Mouse (Mus musculus) layer of hippocampus, adult 9-11 months (tissue): ENCODE data around the gene Arid5a.

Experiments used
- DNase-seq: peaks from one replicate; pipeline ENCODE4 v3.0.0; 2022

The Arid5a gene

DNA sequence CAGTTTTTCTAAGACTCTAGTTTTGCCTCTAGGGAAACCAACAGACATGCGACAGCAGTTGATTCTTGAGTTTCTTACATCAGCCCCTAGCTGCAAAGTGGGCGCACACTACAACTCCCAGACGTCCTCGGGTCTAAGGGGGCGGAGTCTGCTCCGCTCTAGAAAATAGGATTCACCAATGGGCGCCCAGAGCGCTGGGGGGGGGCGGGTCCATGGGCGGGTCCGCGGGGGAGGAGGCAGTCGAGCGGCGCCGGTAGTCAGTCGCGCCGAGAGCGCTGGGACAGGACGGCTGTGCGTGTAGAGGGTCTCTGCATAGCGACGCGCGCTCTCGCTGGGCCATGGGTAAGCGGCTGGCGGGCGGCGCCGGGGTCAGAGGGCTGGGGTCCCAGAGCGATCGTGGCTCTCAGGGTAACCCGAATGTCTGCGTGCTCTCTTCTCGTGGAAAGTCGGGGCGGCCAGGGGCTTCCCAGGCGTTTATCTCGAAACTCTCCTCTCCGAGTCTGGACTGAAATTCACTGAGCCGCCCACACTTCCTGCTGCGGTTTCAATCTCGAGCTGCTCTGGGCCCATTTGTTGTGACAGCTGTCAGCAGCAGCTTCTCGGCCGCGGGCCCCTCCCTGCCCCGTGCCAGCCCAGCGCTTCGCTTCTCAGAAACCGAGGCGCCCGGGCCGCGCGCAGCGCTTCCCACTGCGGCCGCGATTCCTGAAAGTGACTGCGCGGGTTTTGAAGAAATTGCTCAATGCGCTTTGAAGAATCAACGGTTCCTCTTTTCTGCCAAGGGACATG, at the start of gene Arid5a:
Arid5a (plus strand) TSS at position 239 of the 786 bp plus-strand sequence.
- peak; percentile 93 for DNase-seq

GRCm38 (mm10) chr1:36258631-36259030, 48.9 kb upstream of the Arid5a start:
- no peak for DNase-seq

GRCm38 (mm10) chr1:36259281-36259680, 48.3 kb upstream of the Arid5a start:
- DNase-seq = no peak

GRCm38 (mm10) chr1:36260418-36260817, 47.1 kb upstream of the Arid5a start:
- DNase-seq = no peak

- DNase-seq = peak; percentile 83
Observed at GRCm38 (mm10) chr1:36261708-36262504, 45.6 kb upstream of the Arid5a start.

DNA sequence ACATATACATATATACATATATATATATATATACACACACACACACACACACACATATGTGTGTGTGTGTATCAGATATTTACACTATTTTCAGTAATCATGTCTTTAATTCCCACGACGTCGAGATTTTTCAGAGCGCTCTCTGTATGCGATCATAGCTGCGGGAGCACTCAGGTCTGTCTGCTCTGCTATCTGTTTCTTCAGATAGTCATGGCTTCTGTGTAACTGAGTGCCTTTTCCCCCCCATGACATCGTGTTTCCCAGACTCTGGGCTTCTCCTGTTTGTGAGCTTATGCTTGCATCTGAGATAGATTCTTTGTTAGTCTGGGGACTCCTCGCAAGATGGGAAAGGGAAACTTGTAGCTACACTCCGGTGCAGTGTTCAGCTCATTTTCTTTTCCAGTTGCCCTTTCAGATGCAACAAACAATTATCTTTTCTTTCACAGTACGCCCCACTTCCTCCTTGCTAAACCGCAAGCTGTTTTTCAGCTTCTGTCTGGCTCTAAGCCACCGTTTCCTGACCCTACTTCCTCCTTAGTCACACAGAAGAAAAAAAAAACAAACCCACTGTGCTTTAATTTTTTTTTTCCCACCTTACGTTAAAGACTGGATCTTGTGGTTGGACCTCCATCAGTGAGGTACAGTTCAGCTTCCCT, 43.6 kb upstream of the Arid5a start:
- DNase-seq = peak; percentile 68

DNA sequence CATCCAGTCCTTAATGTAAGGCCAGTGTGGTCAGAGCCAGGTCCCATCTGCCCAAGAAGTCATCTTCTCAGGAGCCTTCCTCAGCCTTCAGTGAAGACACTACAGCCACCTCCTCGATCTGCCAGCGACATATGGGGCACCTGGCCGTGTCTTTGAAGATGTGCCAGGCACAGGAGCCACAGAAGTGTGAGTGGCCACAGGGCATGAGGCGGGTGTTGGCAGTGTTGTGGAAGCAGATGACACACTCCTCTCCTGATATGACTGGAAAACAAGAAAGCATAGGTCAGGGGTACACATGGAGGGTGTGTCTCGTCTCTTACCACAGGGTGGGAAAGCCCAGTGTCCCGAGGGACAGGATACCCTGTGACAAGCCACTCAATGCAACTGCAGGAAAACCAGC, 41.2 kb upstream of the Arid5a start:
- no peak for DNase-seq

- no peak for DNase-seq
Observed at GRCm38 (mm10) chr1:36267595-36267994, 39.9 kb upstream of the Arid5a start.

DNA sequence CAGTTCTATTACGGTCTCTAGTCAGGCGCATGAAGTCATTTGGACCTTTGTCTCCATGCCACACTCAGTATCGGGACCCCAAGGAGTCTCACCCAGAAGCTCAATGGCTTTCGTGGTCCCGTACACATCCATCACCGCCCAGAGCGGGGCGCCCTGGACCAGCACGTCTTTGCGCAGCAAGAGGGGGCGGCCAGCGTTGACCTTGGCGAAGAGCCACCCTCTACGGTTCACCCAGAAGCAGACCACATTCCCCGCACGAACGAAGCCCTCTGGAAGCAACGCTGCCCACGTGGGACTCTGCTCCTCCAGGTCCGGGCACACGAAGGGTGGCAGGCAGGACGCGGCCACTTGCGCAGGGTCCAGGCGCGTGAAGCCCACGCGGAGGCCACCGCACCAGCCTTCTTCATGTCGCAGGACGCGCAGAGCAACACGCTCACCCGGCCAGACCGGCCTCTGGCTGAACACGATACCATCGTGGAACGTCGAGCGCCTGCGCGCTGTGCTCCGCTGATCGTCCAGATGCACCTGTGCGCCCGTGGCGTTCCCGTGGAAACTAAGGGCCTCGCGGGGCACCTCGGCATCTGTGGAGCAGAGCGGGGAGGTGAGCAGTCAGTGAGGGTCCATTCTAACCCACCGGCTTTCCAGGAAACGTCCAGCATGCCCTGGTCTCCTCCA, 38.3 kb upstream of the Arid5a start:
- DNase-seq = no peak

- peak; percentile 43 for DNase-seq
Observed at GRCm38 (mm10) chr1:36270666-36271065, 36.9 kb upstream of the Arid5a start.

- DNase-seq = no peak
Observed at GRCm38 (mm10) chr1:36271516-36272230, 35.9 kb upstream of the Arid5a start.

DNA sequence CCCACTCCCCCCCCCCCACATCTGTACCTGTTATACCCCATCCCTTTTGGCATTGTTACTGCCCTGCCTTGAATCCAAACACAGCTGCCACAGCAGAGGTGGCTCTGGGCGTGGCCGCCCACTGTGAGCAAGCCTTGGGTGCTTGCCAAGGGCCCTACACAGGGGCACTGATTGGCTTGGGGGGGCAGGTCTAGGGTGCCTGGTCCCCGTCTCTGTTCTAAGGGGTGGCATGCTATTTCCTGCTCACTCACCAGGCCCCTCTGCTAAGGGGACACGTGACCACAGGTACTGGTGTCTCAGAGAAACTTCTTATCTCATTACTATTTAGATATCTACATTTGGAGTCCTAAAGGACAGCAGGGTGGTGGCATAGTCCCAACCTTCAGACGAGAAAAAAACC, 35.0 kb upstream of the Arid5a start:
- no peak for DNase-seq

DNA sequence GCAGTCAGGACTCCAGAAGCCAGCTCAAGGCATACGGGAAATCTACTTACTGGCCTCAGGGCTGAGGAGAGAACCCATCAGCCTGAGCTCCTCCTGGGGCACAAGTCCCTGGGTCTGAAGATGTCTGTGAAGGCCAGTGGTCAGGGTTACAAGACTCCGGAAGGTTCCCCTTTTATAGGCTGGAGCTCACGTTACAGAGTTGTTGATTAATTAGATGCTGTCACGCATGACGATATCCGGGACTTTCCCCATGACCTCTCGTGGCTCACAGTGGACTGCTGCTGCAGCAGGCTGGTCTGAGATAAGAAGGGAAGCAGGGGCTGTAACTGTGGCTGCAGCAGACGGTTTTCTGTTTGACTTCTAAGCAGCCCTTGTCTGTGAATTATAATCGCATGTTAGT, 34.2 kb upstream of the Arid5a start:
- DNase-seq = peak; percentile 37

DNA sequence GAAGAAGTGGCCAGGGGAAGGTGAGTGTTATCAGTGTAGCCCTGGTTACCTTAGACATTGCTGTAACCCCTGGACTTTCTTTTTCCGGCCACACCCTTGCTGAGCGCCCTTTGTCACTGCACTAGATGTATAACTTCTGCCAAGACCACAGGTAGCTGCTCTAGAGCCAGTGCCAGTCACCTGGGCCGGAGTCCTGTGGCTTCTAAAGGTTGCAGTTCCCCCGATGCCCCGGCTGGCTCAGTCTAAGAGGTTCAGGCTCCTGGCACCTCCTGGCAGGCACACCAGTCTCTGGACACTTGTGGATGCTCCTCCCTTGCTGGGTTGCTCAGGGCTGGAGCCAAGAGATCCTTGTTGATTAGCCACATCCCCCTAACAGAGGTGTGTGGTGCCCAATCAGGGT, 33.1 kb upstream of the Arid5a start, which contains the start of gene Neurl3:
Neurl3 (minus strand) TSS at position 225 of the 400 bp plus-strand sequence.
- no peak for DNase-seq

GRCm38 (mm10) chr1:36275635-36276389, 31.7 kb upstream of the Arid5a start:
- no peak for DNase-seq

DNA sequence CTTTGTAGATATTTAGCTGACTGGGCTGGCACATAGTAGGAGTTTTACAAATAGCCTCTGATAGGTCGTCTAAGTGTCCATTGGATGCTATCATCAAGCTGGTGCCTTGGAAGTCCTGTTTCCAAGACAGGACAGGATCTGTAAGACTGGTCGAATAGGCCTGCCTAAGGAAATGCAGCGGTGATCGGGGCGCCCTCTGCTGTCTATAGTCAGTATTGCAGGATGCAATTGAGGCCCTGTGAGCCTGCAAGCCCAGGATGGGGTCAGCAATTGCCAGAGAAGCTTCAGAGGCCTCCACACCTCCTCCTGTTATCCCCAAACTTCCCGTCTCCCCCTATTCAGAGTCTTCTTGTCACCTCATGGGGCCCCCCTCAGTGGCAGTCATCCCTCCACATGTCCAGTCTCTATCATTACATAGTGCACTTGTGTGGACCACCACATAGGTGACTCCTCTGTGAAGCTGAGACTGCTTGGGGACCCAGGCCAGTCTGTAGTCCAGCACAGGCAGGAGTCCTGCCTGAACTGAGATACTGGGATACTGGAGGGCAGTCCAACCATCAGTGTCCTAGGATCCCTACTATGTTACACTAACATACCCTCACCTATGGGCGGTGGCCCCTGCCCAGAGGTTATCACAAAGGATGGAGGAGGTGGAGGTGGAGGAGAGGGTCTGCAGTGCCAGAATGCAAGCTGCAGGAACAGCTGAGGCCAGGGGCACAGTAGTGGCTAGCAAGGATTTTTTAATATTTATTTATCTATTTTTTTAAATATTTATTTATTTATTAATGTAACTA, 30.1 kb upstream of the Arid5a start:
- peak; percentile 48 for DNase-seq

DNA sequence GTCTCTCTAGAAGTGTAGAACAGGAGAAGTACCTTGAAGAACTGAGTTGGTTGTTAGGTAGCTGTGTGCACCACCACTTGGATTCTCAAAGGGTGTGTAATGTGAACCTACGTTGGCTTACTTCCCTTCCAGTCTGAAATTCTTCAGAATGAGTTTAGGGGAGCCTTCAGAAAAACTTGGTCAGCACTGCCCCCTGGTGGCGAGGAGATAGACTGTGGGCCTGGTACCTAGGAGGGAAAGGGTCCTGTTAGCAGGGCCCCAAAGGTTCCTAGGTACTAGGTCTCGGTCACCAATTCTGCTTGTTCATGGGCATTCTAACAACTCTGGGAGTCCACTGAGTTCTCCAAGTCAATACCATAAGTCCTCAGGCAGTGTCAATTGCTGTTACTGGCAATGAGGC, 28.3 kb upstream of the Arid5a start:
- DNase-seq = no peak

GRCm38 (mm10) chr1:36280938-36281337, 26.6 kb upstream of the Arid5a start:
- no peak for DNase-seq

DNA sequence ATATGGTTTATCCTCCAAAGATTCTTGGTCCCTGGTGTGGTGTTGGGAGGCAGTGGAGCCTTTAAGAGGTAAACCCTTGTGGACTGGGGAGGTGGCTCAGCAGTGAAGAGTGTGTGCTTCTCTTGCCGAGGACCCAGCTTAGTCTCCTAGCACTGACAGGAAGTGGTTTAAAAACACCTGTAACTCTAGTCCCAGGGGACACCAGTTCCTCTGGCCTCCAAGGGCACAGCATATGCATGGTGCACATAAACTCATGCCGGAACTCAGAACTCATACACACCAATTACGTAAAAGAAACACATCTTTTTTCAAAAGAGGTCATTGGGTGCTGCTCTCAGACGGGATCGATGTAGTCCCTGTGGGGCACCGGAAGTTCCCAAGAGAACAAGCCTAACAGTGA, 25.7 kb upstream of the Arid5a start:
- no peak for DNase-seq

- no peak for DNase-seq
Observed at GRCm38 (mm10) chr1:36293470-36293869, 14.1 kb upstream of the Arid5a start.

DNA sequence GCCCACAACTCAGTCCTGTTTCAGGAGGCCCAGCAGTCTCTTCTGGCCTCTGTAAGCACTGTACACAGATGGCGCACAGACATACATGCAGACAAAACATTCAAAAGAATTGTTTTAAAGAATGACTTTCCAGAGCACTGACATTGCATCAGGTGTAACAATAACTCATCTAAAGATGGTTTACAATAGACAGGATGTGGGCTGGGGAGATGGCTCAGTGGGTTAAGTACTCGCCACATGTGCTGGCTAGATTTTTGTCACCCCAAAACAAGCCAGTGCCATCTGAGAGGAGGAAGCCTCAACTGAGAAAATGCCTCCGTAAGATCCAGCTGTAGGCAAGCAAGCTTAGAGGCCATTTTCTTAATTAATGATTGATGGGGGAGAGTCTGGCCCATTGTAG, 13.1 kb upstream of the Arid5a start:
- no peak for DNase-seq
